Mouse (Mus musculus) yolk sac, embryonic 10.5 days (tissue): ENCODE measurements at regions not wholly inside any gene's neighbourhood (a gene's known extent, or its start where the extent isn't known, plus 50 kb on each side); places are given as distances from the start of the nearest gene placed in this dataset.
"Not testable (repeated sequence)": the region's sequence is repeated elsewhere in the genome, so short reads cannot be mapped to it uniquely, and the experiment has no call there.

ENCODE experiments used
- DNase-seq: peaks from one replicate; pipeline ENCODE4 v3.0.0-alpha.2; 2017; ENCODE audit warnings: low spot score

DNA sequence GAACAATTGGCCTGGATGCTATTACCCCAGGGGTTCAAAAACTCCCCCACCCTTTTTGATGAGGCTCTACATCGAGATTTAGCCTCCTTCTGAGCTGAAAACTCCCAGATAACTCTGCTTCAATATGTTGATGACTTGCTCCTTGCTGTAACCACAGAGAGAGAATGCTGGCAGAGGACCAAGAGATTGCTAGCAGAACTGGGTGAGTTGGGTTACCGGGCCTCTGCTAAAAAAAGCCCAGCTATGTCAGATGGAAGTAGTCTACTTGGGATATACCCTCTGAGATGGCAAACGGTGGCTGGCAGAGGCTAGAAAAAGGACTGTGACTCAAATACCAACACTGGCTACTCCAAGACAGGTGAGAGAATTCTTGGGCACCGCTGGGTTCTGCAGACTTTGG is 63.9 kb upstream of the Gm906 start:
- DNase-seq, result not testable (repeated sequence)

- DNase-seq, result peak; percentile 17
Measured at GRCm38 (mm10) chr13:50322512-50322911, 72.4 kb upstream of the Gm906 start.

GRCm38 (mm10) chr13:50328614-50329013 is 78.5 kb upstream of the Gm906 start:
- no peak for DNase-seq

GRCm38 (mm10) chr13:50344121-50344520 is 73.5 kb upstream of the Fbxw17 start:
- DNase-seq, result no peak

DNA sequence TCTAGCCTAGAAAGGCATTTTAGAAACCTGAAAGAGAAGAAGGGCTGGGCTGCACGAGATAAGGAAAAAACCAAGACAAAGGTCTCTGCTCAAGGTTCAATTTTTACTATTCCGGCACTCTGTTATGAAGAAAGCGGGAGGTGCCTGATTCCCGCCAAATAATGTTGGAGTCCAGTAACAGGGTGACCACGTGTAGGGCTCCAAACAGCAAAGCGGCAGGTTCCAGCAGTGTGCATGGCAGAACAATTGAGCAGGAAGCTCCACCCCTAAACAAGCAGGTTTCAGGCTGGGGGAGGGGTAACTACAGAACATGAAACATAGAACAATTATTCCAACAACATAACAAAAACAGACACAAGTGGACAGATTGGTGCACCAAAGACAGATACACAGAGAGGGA is 65.7 kb upstream of the Fbxw17 start:
- DNase-seq, result peak; percentile 72

GRCm38 (mm10) chr13:50355265-50355664 is 62.4 kb upstream of the Fbxw17 start:
- no peak for DNase-seq

- DNase-seq, result no peak
Measured at GRCm38 (mm10) chr13:50359536-50359935, 58.1 kb upstream of the Fbxw17 start.
